Mouse (Mus musculus) embryonic facial prominence, embryonic 11.5 days (tissue): ENCODE data around the gene Cadm1. TPM values are rescaled to one million over a fixed set of nuclear protein-coding genes. Genes with fewer than 3 reads are reported as not detected.

Experiments
- ATAC-seq: fragments of 200-750 bp; cut with Nextera tagmentation; replicated peaks from 2 replicates; pipeline ENCODE4 v1.8.0; 2017; ENCODE audit warnings: low read depth; ENCODE audit not compliant: insufficient number of reproducible peaks, low FRiP score, low TSS enrichment
- DNase-seq: peaks from one replicate; pipeline ENCODE4 v3.0.0-alpha.2; 2015; ENCODE audit warnings: low spot score
- H3K27ac ChIP-seq: fragments of 300-500 bp; sonication (generic); replicated peaks from 2 replicates; pipeline ENCODE4 v1.5.1; 2014; ENCODE audit warnings: mild to moderate bottlenecking, low read depth, low read length, control low read depth
- H3K27me3 ChIP-seq: fragments of 300-500 bp; sonication (generic); 2 replicates; pipeline ENCODE4 v1.6.1; 2014; ENCODE audit warnings: mild to moderate bottlenecking, low read length, moderate library complexity, mixed read lengths; ENCODE audit not compliant: control insufficient read depth, insufficient read depth
- H3K36me3 ChIP-seq: fragments of 300-500 bp; sonication (generic); replicated peaks from 2 replicates; pipeline ENCODE4 v1.6.1; 2014; ENCODE audit warnings: low read depth, mild to moderate bottlenecking, low read length, moderate library complexity, mixed read lengths; ENCODE audit not compliant: control insufficient read depth, insufficient read depth
- H3K4me1 ChIP-seq: fragments of 300-500 bp; sonication (generic); 2 replicates; pipeline ENCODE4 v1.6.1; 2014; ENCODE audit warnings: low read length, mixed read lengths; ENCODE audit not compliant: control insufficient read depth, insufficient read depth
- H3K4me2 ChIP-seq: fragments of 300-500 bp; sonication (generic); 2 replicates; pipeline ENCODE4 v1.6.1; 2014; ENCODE audit warnings: low read depth, mild to moderate bottlenecking, control low read depth, low read length, moderate library complexity
- H3K4me3 ChIP-seq: fragments of 300-500 bp; sonication (generic); 2 replicates; pipeline ENCODE4 v1.5.1; 2014; ENCODE audit warnings: low read depth, low read length, control low read depth
- H3K9ac ChIP-seq: fragments of 300-500 bp; sonication (generic); replicated peaks from 2 replicates; pipeline ENCODE4 v1.6.1; 2014; ENCODE audit warnings: mild to moderate bottlenecking, control low read depth, low read length
- H3K9me3 ChIP-seq: fragments of 300-500 bp; sonication (generic); replicated peaks from 2 replicates; pipeline ENCODE4 v1.6.1; 2016; ENCODE audit warnings: mild to moderate bottlenecking, low read length, inconsistent platforms, mixed read lengths; ENCODE audit not compliant: control insufficient read depth
- WGBS: fragments of 180-500 bp; shearing (Covaris S2); extraction: QIAGEN DNeasy Blood & Tissue Kit; methylation state at CpG from one replicate; pipeline ENCODE4 v1.1.7; 2014; 5-methylcytosine and 5-hydroxymethylcytosine counted together
- polyA plus RNA-seq: library from polyadenylated mRNA; unstranded; fragments of >200 nt; fragmentation: Nextera tagmentation; extraction: Ambion mirVana; gene quantifications from 2 replicates; pipeline ENCODE4 v1.2.1, GENCODE M21; 2014

Cadm1 gene
- polyA plus RNA-seq, 1 experiment from 2014 or later = 99.3 TPM

- Histone ChIP-seq H3K4me1 (no peaks in the 10 kb centered on the region), H3K27me3 (no peaks in the 10 kb centered on the region), H3K9me3 (no peaks in the 10 kb centered on the region), H3K4me2 (no peak overlapping the region), H3K4me3 (no peak overlapping the region), H3K36me3 (no peaks in the 10 kb centered on the region), H3K9ac (no peak overlapping the region), H3K27ac (no peak overlapping the region)
- DNase-seq (no peak), ATAC-seq (no peak)
- 83% methylated on average over 11 of the region's 11 CpGs for WGBS
Measured at GRCm38 (mm10) chr9:47601541-47601940, 71.6 kb downstream of the Cadm1 start.

- Histone ChIP-seq H3K27me3 (no peaks in the 10 kb centered on the region), H3K4me2 (no peak overlapping the region), H3K9me3 (no peaks in the 10 kb centered on the region), H3K9ac (no peak overlapping the region), H3K4me1 (no peaks in the 10 kb centered on the region; the same call in 1 of the 2 replicates), H3K27ac (no peak overlapping the region), H3K4me3 (no peak overlapping the region), H3K36me3 (no peaks in the 10 kb centered on the region)
- WGBS = 66% methylated on average over 4 of the region's 4 CpGs
- DNase-seq (no peak), ATAC-seq (no peak)
Measured at GRCm38 (mm10) chr9:47603971-47604370, 74.0 kb downstream of the Cadm1 start.

- ATAC-seq = no peak
- no peaks in the 10 kb centered on the region for H3K9me3 ChIP-seq
- WGBS = 89% methylated on average over 5 of the region's 5 CpGs
- DNase-seq = no peak
- no peaks in the 10 kb centered on the region; the same call in 1 of the 2 replicates for H3K4me1 ChIP-seq
- no peaks in the 10 kb centered on the region for H3K36me3 ChIP-seq
- no peak overlapping the region for H3K27ac ChIP-seq
- no peak overlapping the region for H3K4me3 ChIP-seq
- H3K4me2 ChIP-seq = no peak overlapping the region
- no peaks in the 10 kb centered on the region for H3K27me3 ChIP-seq
- H3K9ac ChIP-seq = no peak overlapping the region
Measured at GRCm38 (mm10) chr9:47605628-47606027, 75.7 kb downstream of the Cadm1 start.

DNA sequence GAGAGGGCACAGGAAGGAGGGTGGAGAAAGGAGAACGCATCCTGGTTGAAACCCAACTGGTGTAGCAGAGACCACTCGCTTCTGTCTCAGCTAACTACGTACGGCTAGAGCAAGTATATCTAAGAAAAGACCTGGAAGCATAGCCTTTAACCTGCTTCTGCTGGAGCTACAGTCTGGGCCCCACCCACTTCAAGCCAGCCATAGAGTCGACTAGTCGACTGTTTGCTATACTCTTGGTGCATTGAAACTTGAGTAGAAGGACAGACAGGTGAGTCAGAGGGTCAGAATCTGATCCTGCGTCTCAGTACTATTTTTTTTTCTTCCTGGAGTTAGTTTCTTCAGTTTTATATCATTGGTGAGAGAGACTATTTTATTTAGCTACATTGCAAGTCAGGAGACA lies 78.5 kb downstream of the Cadm1 start:
- Histone ChIP-seq H3K9me3 (no peaks in the 10 kb centered on the region), H3K4me2 (no peak overlapping the region), H3K4me1 (no peaks in the 10 kb centered on the region; the same call in 1 of the 2 replicates), H3K27me3 (no peaks in the 10 kb centered on the region), H3K9ac (no peak overlapping the region), H3K36me3 (no peaks in the 10 kb centered on the region), H3K4me3 (no peak overlapping the region), H3K27ac (no peak overlapping the region)
- WGBS = 62% methylated on average over 7 of the region's 7 CpGs
- ATAC-seq = no peak
- DNase-seq = no peak

- Histone ChIP-seq H3K4me2 (no peak overlapping the region), H3K9me3 (no peaks in the 10 kb centered on the region), H3K9ac (no peak overlapping the region), H3K36me3 (no peaks in the 10 kb centered on the region), H3K27me3 (no peaks in the 10 kb centered on the region), H3K4me3 (no peak overlapping the region), H3K4me1 (no peaks in the 10 kb centered on the region; the same call in 1 of the 2 replicates), H3K27ac (no peak overlapping the region)
- 60% methylated on average over 5 of the region's 6 CpGs for WGBS
- ATAC-seq = no peak
- no peak for DNase-seq
Measured at GRCm38 (mm10) chr9:47608921-47609320, 78.9 kb downstream of the Cadm1 start.

GRCm38 (mm10) chr9:47609443-47609842 lies 79.5 kb downstream of the Cadm1 start:
- DNase-seq = no peak
- no peak overlapping the region for H3K4me2 ChIP-seq
- no peak for ATAC-seq
- H3K9me3 ChIP-seq = no peaks in the 10 kb centered on the region
- no peak overlapping the region for H3K9ac ChIP-seq
- WGBS = 88% methylated on average over 4 of the region's 4 CpGs
- H3K27me3 ChIP-seq = no peaks in the 10 kb centered on the region
- H3K4me1 ChIP-seq = no peaks in the 10 kb centered on the region; the same call in 1 of the 2 replicates
- H3K27ac ChIP-seq = no peak overlapping the region
- H3K4me3 ChIP-seq = no peak overlapping the region
- H3K36me3 ChIP-seq = no peaks in the 10 kb centered on the region

DNA sequence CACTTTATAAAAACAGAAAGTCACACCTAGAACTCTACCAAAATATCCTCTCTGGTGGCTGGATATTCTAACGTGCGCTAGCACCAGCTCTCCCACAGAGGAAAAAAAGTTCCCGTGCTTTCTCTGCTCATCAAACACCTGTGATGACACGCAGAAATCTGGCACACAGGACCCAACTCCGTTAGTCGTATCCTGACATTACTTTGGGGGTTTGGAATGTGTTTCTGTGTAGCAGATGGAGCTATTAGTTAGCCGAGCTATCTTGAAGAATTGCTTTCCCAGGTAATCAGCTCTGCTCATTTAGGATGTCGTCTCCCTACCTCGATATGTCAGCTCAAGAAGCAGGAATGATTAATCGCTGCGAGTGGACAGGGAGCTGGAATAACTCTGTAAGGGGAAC lies 80.3 kb downstream of the Cadm1 start:
- WGBS = 71% methylated on average over 11 of the region's 11 CpGs
- no peaks in the 10 kb centered on the region for H3K36me3 ChIP-seq
- DNase-seq (no peak), ATAC-seq (no peak)
- no peak overlapping the region for H3K4me3 ChIP-seq
- no peak overlapping the region for H3K9ac ChIP-seq
- H3K4me2 ChIP-seq = no peak overlapping the region
- no peaks in the 10 kb centered on the region for H3K9me3 ChIP-seq
- H3K27ac ChIP-seq = no peak overlapping the region
- no peaks in the 10 kb centered on the region; the same call in 1 of the 2 replicates for H3K4me1 ChIP-seq
- H3K27me3 ChIP-seq = no peaks in the 10 kb centered on the region

DNA sequence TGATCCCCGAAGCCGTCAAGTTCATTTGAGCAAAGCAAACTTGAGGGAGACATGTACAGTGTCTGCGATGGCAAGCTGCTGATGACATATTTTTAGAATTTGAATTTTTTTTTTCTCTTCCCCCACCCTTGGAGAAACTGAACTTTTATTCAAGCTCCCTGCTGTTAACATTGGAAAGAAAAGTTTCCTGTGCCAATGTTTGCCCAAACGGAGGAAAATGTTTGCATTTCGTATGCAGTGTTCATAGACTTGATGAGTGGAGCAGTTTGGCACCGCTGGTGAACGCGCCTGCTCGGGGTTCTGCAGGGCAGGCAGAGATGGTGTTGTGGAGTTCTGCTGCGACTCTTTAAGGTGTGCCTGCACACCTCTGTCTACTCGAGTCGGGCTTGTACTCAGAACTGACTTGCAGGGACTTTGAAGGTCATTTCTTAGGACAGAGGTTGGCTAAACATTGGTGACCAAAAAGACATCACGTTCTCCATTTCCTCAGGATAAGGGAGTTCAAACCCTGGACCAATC lies 83.0 kb downstream of the Cadm1 start:
- no peaks in the 10 kb centered on the region; the same call in 1 of the 2 replicates for H3K4me1 ChIP-seq
- H3K4me2 ChIP-seq = no peak overlapping the region

More for the DNA sequence above, 83.0 kb downstream of the Cadm1 start:
- ATAC-seq (no peak), DNase-seq (no peak)
- WGBS = 79% methylated on average over 13 of the region's 13 CpGs
- Histone ChIP-seq H3K27ac (no peak overlapping the region), H3K36me3 (no peaks in the 10 kb centered on the region), H3K27me3 (no peaks in the 10 kb centered on the region), H3K9me3 (no peaks in the 10 kb centered on the region), H3K9ac (no peak overlapping the region), H3K4me3 (no peak overlapping the region)
